Mouse (Mus musculus): Measurements from ENCODE around the gene Actl10.

- TF ChIP-seq GATA1 (IDR thresholded peaks at IDR 0.05; ENCODE audit: borderline replicate concordance, low read length), result no peak
- no peak for TF ChIP-seq FLI1 (IDR thresholded peaks at IDR 0.05; ENCODE audit: low read length)
Measured at GRCm38 (mm10) chr2:154550937-154551336, 639 bp upstream of the Actl10 start.

Data from megakaryocyte, embryonic 14.5 days (primary cell).